Mouse (Mus musculus): Measurements from ENCODE around the gene Mfap4.

The Mfap4 gene

DNA sequence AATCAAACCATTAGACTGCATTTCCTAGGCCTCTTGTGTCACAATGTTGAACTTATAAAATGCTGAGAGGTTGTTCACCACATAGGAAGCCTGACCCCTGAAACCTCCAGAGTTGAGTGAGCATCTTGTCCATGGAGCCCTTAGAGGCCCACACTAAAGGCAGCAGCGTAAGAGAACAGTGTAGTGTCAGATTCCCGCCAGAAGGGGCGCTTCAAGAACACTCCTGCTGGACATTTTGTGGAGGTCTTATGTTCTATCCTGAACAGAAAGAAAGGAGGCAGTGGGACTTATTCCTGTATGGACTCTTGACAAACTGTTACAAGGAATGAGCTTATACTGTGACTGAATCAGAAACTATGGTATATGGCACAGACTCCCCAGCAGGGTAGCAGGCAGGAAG, 29.7 kb downstream of the Mfap4 start:
- DNase-seq (ENCODE audit: low spot score in 2 of 2): peak in 1 of 2 experiments; percentile 32

DNA sequence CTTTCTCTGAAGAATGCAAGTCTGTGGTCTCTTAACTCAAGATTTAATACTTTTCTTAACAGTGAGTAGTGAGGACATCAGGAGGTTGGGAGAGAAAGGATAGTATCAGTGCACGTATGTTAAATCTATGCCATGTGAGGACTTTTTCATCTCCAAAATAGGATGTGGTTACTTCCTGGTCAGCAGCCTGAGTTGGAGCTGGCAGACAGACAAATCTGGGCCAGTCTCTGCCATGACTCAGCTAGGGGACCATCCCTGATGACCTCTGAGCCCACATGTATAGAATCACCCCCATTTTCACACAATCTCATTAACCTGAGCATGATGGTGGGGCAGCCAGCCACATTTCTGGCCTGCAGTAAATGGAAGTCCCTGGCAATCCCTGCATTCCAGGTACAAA, 32.7 kb downstream of the Mfap4 start:
- no peak for DNase-seq (ENCODE audit: low spot score in 2 of 2)

DNA sequence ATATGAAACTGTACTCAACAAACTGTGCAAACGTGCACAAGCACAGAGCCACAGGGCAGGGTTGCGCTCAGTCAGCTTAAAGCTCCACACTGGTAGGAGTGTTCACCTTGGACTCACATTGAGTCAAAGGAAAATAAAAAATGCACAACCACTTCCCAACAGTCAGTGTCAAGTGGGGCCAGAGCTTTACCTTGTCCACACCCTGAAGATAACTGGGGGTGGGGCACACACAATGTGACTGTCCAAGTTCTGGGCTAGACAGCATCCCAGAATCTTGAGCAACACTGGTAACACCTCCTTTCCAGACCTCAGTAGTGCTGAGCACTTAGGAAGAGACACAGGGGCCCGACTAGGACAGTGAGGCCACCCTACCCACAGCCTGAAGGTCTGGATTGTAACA, 33.6 kb downstream of the Mfap4 start:
- no peak for DNase-seq (ENCODE audit: low spot score in 2 of 2)

DNA sequence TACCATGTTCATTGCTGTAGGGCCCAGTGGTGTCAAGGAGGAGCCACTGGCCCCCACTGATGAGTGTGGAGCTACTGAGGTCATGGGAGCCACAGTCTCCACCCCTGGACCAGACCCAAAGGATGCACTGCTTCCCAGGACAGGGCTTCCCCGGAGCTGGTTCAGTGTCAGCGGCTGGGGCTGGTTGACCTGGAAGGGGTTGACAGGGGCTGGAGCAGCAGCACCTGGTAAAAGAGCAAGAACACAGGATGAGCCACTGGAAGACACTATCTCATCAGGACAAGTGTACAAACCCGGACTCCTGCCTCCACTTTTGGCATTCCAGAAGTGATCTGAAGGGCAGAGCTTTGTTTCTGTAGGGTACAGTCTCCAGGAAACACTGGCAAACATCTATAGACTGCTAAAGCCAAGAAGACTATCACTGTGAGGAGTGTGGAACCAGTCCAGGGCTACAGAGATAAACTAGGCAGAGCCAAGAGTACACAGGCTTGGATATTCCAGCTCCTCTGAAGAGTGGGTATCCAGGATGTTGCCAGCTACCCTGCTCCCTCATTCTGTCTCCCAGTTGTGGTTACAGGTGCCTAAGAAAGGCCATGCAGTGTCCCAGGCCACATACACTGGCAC, 34.4 kb downstream of the Mfap4 start:
- no peak for DNase-seq (ENCODE audit: low spot score in 2 of 2)

DNA sequence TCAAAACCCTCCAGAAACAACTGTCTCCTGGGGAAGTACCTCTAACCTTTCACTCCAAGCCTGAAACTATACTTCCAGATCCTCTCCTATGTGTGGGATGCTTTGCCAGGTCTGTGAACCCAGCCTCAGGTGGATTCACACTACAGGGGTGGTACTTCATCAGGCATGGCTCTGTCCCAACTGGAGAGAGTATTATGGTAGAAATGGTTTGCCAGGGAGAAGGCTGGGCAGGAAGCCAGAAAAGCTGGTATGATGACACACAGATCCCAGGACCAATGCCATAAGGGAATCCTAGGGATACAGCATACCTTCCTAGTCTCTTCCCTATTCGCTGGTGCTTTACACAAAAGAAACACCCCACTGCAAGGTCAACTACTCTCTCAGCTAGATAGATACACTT, 41.6 kb downstream of the Mfap4 start:
- DNase-seq (ENCODE audit: low spot score in 2 of 2): no peak

DNA sequence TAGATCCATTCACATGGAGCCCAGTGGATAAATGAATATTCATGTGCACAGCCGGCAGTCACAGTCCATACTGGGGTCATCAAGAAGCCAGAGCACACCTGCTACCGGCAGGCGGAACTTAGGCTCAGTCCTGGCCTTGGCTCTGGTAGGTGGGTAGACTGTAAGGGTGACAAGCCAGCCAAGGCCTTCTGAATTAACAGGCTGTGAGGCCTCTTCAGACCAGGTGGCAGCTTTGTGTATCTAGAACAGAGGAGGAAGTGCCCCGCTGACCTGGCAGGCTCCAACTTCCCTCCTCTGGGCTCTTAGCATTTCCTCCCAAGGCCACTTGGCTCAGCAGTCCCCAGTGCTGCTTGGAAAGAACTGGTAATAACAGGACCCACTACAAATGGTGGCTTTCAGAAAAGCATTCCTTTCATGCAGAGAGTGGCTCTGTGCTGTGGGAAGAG, 44.1 kb downstream of the Mfap4 start:
- DNase-seq (ENCODE audit: low spot score in 2 of 2): no peak

DNA sequence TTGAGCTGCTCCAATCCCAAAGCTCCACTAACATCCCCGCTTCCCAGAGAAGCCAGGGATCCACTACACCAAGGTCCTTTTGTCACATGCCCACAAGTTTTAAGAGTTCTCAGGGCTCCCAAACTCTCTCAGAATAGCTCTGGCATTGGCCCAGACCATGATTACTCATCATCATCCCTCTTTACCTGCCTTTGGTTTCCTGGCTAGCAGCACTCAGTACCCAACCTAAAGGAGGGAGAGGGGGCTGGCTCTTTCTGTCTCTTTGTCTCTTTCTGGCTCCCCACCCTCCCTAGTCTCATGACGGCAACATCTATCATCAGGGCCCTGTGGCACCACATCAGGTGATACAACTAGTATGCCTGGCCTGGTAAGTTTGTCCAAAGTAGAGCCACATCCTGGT, 47.6 kb downstream of the Mfap4 start:
- no peak for DNase-seq (ENCODE audit: low spot score in 2 of 2)

DNA sequence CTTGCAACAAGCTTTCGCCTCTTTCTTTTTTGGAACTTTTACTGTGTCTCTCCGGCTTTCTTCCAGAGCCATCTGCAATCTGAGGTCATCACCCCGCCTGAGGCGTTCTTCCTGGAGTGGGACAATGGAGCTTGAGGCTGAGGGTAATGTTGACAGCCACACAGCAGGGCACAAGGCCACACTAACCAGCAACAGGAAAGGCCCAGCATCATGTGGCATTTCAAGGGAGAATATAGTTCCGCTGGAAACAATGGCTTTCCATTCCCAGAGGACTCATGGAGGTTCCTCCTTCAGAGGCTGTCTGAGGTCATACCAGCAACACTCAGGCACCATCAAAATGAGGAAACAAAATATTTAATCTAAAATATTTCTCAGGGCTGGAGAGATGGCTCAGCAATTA, 48.3 kb downstream of the Mfap4 start:
- DNase-seq (ENCODE audit: low spot score in 2 of 2): no peak

DNA sequence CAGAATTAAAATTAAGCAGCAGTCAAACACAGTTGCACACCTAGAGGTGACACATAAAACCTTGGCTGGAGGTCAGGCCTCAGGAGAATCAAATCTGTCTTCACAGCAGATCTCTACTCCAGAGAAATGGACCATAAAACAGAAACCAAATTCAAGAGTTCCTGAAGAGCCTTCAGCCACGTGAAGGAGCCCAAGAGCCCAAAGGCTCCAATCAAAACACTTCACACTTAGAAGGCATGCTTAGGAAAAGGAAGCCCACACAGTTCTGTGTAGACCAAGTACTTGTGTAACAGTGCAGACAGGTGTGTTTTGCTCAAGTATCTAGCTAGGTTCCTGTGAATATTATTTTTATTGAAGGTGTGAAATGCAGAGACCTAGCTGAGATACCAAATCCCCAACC, 50.3 kb downstream of the Mfap4 start:
- DNase-seq (ENCODE audit: low spot score in 2 of 2): no peak

DNA sequence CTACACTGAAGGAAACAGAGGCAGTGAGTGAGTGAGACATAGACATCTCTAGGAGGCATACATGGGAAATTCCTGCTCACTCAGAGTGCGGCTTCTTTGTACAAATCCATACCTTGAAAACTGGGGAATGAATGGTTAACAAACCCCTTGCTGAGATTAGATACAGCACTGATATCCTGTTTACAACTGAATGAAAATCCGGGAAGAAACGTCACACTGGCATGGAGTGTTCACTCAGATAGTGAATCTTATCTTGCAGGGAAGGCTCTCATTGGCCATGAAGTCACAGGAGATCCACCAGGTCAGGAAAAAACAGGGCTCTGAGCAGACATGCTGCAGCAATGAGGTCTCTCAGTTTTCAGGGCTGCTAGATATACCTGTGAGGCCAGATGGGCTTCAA, 51.7 kb downstream of the Mfap4 start:
- DNase-seq (ENCODE audit: low spot score in 2 of 2): no peak

DNA sequence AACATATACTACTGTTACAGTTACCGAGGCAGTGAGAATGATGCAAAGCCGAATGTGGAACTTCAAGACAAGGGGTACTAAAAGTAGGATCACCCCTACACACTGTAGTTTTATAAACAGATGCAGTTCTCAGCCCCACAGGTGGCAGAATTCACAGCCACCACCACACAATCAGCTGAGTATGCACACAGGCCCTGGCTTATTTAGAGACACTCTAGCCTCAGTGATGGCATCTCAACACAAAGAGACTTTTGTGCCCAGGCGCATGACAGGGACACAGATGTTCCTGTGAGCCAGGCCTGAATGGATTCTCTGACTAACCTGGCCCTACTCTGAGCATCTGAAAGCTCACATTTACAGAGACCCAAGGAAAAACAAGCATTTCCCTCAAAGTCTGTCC, 52.1 kb downstream of the Mfap4 start:
- DNase-seq (ENCODE audit: low spot score in 2 of 2): no peak

Data from thymus, postnatal 10 days (tissue).